Mouse (Mus musculus): ENCODE measurements around the gene Kiss1. TPM values are rescaled to one million over a fixed set of nuclear protein-coding genes. Genes with fewer than 3 reads are reported as not detected.
A peak's percentile ranks its signal among the peaks of the same experiment; 100 is the strongest.

Kiss1 gene
- polyA plus RNA-seq, 1 experiment from 2014 or later: 6.6 TPM

DNA sequence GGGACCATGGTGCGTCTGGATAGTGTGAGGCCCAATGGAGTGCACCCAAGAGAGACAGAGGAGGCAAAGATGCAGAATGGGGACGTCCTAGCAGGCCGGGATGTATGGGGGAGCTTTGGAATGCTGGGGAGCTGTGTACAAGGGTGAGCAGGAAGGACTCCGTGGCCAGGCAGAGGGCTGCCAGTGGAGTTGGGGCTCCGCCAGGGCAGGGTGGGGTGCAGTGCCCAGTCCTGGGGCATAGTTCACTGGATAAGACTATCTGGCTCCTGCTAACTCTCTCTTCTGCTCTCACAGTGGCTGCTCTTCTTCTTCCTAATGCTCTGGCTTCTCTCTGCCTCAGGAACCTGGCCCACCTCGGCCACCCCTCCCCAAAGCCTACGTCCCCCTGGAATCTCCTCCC lies 35.8 kb upstream of the Kiss1 start:
- Histone ChIP-seq H3K4me1 (ENCODE audit: insufficient read depth) (no peaks in the 10 kb centered on the region), H3K9ac (no peak overlapping the region), H3K4me3 (ENCODE audit: low read depth, low read length) (no peak overlapping the region), H3K27ac (ENCODE audit: low read depth) (no peak overlapping the region), H3K36me3 (ENCODE audit: insufficient read depth) (peaks cover 3% of the 10 kb centered on the region; the same call in 1 of the 2 replicates), H3K27me3 (ENCODE audit: insufficient read depth, low read length) (no peaks in the 10 kb centered on the region), H3K9me3 (ENCODE audit: low read depth, low read length) (no peaks in the 10 kb centered on the region), H3K4me2 (no peak overlapping the region)
- no peak for TF ChIP-seq CTCF (IDR thresholded peaks at IDR 0.05; ENCODE audit: low read depth)
- DNase-seq: no peak
- no peak for ATAC-seq (ENCODE audit: insufficient read depth)
- 79% methylated on average over 7 of the region's 7 CpGs for WGBS

DNA sequence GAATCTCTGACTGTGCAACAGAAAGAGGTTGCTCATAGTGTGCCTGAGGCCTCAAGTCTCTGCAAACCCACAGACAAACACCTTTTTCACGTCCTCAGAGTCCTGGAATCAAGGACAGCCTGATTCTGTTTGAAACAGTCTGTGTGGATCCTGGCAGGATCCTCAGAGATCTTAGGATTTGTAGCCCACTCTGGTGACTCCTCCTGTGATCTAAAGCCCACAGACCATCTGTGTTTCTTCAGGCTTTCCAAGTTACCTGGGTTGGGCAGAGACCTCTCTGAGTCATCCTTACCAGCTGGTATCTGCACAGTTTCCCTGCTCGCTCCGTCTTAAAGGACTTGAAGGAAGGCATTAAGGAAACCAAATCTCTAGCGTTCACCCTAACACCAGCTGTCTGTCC lies 34.6 kb upstream of the Kiss1 start:
- WGBS: 80% methylated on average over 4 of the region's 4 CpGs
- TF ChIP-seq CTCF (IDR thresholded peaks at IDR 0.05; ENCODE audit: low read depth): no peak
- Histone ChIP-seq H3K36me3 (ENCODE audit: insufficient read depth) (peaks cover 3% of the 10 kb centered on the region; the same call in 1 of the 2 replicates), H3K9ac (no peak overlapping the region), H3K4me3 (ENCODE audit: low read depth, low read length) (no peak overlapping the region), H3K27ac (ENCODE audit: low read depth) (no peak overlapping the region), H3K27me3 (ENCODE audit: insufficient read depth, low read length) (no peaks in the 10 kb centered on the region), H3K4me1 (ENCODE audit: insufficient read depth) (no peaks in the 10 kb centered on the region), H3K4me2 (no peak overlapping the region), H3K9me3 (ENCODE audit: low read depth, low read length) (no peaks in the 10 kb centered on the region)
- ATAC-seq (ENCODE audit: insufficient read depth) (no peak), DNase-seq (no peak)

DNA sequence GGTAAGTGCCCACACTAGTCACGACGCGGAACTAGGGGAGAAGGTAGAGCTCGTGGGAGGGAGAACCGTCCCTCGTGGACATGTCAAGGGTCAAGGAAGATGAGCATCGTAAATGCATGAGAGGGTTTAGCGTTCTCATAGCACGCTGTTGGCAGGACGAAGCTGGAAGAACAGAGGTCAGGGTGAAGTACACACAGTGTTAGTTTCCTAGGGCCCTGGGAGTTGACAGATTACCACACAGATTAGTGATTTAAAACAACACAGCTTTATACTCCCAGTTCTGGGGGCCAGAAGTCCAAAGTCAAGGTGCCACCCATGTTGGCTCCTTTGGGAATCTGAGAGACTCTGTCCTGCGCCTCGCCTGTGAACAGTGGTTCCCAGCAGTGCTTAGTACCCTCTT lies 33.8 kb upstream of the Kiss1 start:
- TF ChIP-seq CTCF (IDR thresholded peaks at IDR 0.05; ENCODE audit: low read depth): no peak
- ATAC-seq (ENCODE audit: insufficient read depth): no peak
- Histone ChIP-seq H3K4me3 (ENCODE audit: low read depth, low read length) (no peak overlapping the region), H3K9ac (no peak overlapping the region), H3K4me1 (ENCODE audit: insufficient read depth) (no peaks in the 10 kb centered on the region), H3K27ac (ENCODE audit: low read depth) (no peak overlapping the region), H3K9me3 (ENCODE audit: low read depth, low read length) (no peaks in the 10 kb centered on the region), H3K27me3 (ENCODE audit: insufficient read depth, low read length) (no peaks in the 10 kb centered on the region), H3K4me2 (no peak overlapping the region), H3K36me3 (ENCODE audit: insufficient read depth) (peaks cover 7% of the 10 kb centered on the region; the same call in 1 of the 2 replicates)
- WGBS: 87% methylated on average over 12 of the region's 12 CpGs
- no peak for DNase-seq

DNA sequence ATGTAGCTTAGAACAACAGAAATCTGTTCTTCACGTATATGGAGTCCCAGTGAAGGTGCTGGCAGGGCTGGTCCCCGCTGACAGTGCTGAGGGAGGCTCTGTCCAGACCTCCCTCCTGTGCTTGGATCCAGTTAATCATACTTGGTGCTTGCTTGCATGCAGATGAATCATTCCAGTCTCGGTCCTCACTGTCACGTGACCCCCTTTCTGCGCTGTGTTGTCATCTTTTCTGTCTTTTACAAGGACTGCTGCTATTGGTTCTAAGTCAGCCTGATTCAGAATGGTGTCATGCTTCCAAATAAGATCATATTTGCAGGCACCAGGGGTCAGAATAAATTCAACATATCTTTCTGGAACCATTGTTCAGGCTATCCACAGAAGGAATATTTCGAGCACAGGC lies 29.8 kb upstream of the Kiss1 start:
- no peak for TF ChIP-seq CTCF (IDR thresholded peaks at IDR 0.05; ENCODE audit: low read depth)
- ATAC-seq (ENCODE audit: insufficient read depth): no peak
- H3K36me3 ChIP-seq (ENCODE audit: insufficient read depth): 0 out of 2 replicates have a peak, but pooled peaks cover 3% of the 10 kb centered on the region
- no peak overlapping the region for H3K4me2 ChIP-seq
- WGBS: 84% methylated on average over 6 of the region's 6 CpGs
- H3K9me3 ChIP-seq (ENCODE audit: low read depth, low read length): no peaks in the 10 kb centered on the region
- H3K27me3 ChIP-seq (ENCODE audit: insufficient read depth, low read length): no peaks in the 10 kb centered on the region
- DNase-seq: no peak
- no peak overlapping the region for H3K9ac ChIP-seq
- no peaks in the 10 kb centered on the region for H3K4me1 ChIP-seq (ENCODE audit: insufficient read depth)
- no peak overlapping the region for H3K4me3 ChIP-seq (ENCODE audit: low read depth, low read length)
- no peak overlapping the region for H3K27ac ChIP-seq (ENCODE audit: low read depth)

DNA sequence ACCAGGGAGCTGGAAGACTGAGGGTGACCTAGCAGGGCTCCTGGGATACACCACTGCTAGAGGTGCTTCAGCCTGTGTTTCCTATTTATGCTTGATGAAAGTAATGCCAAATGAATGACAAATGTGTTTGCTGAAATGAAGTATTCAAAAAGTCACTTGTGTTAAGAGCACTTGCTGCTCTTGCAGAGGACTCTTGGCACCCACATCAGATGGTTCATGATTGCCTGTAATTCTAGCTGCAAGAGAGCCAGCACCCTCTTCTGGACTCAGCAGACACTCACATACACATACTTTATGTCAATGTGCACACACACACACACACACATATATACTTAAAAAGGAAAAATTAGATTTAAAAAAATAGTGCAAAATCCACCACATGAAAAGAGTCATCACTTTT lies 29.1 kb upstream of the Kiss1 start:
- Histone ChIP-seq H3K4me1 (ENCODE audit: insufficient read depth) (no peaks in the 10 kb centered on the region), H3K27me3 (ENCODE audit: insufficient read depth, low read length) (no peaks in the 10 kb centered on the region), H3K27ac (ENCODE audit: low read depth) (no peak overlapping the region), H3K4me2 (no peak overlapping the region), H3K9ac (no peak overlapping the region), H3K9me3 (ENCODE audit: low read depth, low read length) (no peaks in the 10 kb centered on the region), H3K36me3 (ENCODE audit: insufficient read depth) (0 out of 2 replicates have a peak, but pooled peaks cover 3% of the 10 kb centered on the region), H3K4me3 (ENCODE audit: low read depth, low read length) (no peak overlapping the region)
- DNase-seq (no peak), ATAC-seq (ENCODE audit: insufficient read depth) (no peak)
- no peak for TF ChIP-seq CTCF (IDR thresholded peaks at IDR 0.05; ENCODE audit: low read depth)

DNA sequence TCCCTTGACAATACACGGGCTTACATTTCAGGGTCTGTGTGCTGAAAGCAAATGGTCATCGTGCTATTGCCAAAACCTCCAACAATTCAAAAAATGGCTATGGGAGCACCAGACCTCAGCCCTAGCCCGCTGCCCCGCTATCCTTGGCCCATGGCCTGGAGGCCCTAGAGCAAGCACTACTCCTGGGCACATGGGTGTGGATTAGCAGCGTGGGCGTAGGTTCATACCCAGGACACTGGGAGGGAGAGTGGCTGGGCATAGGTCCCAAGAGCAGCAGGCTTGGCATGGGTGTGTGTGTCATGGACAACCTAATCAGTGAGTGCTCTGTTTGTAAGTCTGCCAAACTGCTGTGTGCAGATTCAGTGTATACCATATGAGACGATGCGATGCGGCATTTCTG lies 25.3 kb upstream of the Kiss1 start:
- Histone ChIP-seq H3K27me3 (ENCODE audit: insufficient read depth, low read length) (no peaks in the 10 kb centered on the region; the same call in 1 of the 2 replicates), H3K4me3 (ENCODE audit: low read depth, low read length) (no peak overlapping the region), H3K36me3 (ENCODE audit: insufficient read depth) (0 out of 2 replicates have a peak, but pooled peaks cover 3% of the 10 kb centered on the region), H3K9ac (no peak overlapping the region), H3K9me3 (ENCODE audit: low read depth, low read length) (no peaks in the 10 kb centered on the region), H3K27ac (ENCODE audit: low read depth) (no peak overlapping the region), H3K4me2 (no peak overlapping the region), H3K4me1 (ENCODE audit: insufficient read depth) (no peaks in the 10 kb centered on the region)
- no peak for TF ChIP-seq CTCF (IDR thresholded peaks at IDR 0.05; ENCODE audit: low read depth)
- DNase-seq (peak; percentile 45), ATAC-seq (ENCODE audit: insufficient read depth) (no peak)
- WGBS: 76% methylated on average over 9 of the region's 9 CpGs

DNA sequence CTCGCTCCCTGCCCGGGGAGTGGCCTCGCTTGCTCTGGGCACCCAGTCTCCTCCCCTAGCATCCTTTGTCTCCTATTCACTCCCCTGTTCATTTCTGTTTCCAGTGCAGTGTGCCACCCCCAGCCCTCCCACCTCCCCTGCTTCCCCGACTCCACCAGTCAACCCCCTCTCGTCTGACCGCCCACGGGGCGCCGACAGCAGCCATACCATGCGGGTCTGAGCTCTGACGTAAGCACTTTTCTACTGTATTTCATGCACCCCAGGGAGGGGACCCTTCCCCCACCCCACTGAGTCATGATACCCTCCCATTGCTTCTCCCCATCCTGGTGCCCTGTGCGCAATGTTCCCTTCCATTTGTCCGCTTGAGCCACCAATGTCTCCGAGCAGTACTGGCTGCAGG lies 22.9 kb upstream of the Kiss1 start:
- H3K4me3 ChIP-seq (ENCODE audit: low read depth, low read length): no peak overlapping the region
- no peaks in the 10 kb centered on the region; the same call in 1 of the 2 replicates for H3K27me3 ChIP-seq (ENCODE audit: insufficient read depth, low read length)
- no peak for TF ChIP-seq CTCF (IDR thresholded peaks at IDR 0.05; ENCODE audit: low read depth)
- H3K9ac ChIP-seq: no peak overlapping the region
- no peak overlapping the region for H3K4me2 ChIP-seq
- H3K36me3 ChIP-seq (ENCODE audit: insufficient read depth): no peaks in the 10 kb centered on the region
- H3K4me1 ChIP-seq (ENCODE audit: insufficient read depth): peaks cover 10% of the 10 kb centered on the region; the same call in 1 of the 2 replicates
- DNase-seq (no peak), ATAC-seq (ENCODE audit: insufficient read depth) (no peak)
- H3K9me3 ChIP-seq (ENCODE audit: low read depth, low read length): no peaks in the 10 kb centered on the region
- no peak overlapping the region for H3K27ac ChIP-seq (ENCODE audit: low read depth)
- WGBS: 52% methylated on average over 14 of the region's 14 CpGs

DNA sequence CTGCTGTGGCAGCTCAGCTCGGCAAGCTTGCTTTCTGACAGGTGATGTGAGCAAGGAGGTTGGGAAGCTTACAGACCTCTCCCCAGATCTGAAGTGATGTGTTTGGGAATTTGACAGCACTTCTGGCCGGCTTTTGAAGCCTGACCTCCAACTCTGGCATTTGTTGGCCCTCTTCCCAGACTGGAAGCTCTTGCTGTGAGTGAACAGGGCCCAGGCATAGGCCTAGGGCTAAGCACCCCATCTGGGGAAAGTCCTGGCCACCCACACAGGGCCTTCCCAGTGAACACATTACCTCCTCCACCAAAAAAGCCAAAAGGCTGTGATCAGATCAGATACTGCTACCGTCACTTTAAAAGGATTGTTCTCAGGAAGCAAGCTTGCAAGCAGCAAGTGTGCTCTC lies 19.1 kb upstream of the Kiss1 start:
- no peak for TF ChIP-seq CTCF (IDR thresholded peaks at IDR 0.05; ENCODE audit: low read depth)
- WGBS: 12% methylated on average over 3 of the region's 3 CpGs

More for the DNA sequence above, 19.1 kb upstream of the Kiss1 start:
- Histone ChIP-seq H3K36me3 (ENCODE audit: insufficient read depth) (no peaks in the 10 kb centered on the region), H3K9ac (no peak overlapping the region), H3K4me3 (ENCODE audit: low read depth, low read length) (no peak overlapping the region), H3K4me2 (no peak overlapping the region), H3K27me3 (ENCODE audit: insufficient read depth, low read length) (no peaks in the 10 kb centered on the region; the same call in 1 of the 2 replicates), H3K27ac (ENCODE audit: low read depth) (peak overlapping the region; percentile 86), H3K4me1 (ENCODE audit: insufficient read depth) (peaks cover 10% of the 10 kb centered on the region; the same call in 1 of the 2 replicates), H3K9me3 (ENCODE audit: low read depth, low read length) (no peaks in the 10 kb centered on the region)
- peak; percentile 94 for DNase-seq
- ATAC-seq (ENCODE audit: insufficient read depth): peak; percentile 93

Data from lung, embryonic 14.5 days (tissue).